Mouse (Mus musculus): ENCODE results near the gene Gm49391. TPM values are rescaled to one million over a fixed set of nuclear protein-coding genes. Genes with fewer than 3 reads are reported as not detected.

Gene Gm49391
- polyA plus RNA-seq, 1 experiment from 2014 or later: 2.0 TPM

DNA sequence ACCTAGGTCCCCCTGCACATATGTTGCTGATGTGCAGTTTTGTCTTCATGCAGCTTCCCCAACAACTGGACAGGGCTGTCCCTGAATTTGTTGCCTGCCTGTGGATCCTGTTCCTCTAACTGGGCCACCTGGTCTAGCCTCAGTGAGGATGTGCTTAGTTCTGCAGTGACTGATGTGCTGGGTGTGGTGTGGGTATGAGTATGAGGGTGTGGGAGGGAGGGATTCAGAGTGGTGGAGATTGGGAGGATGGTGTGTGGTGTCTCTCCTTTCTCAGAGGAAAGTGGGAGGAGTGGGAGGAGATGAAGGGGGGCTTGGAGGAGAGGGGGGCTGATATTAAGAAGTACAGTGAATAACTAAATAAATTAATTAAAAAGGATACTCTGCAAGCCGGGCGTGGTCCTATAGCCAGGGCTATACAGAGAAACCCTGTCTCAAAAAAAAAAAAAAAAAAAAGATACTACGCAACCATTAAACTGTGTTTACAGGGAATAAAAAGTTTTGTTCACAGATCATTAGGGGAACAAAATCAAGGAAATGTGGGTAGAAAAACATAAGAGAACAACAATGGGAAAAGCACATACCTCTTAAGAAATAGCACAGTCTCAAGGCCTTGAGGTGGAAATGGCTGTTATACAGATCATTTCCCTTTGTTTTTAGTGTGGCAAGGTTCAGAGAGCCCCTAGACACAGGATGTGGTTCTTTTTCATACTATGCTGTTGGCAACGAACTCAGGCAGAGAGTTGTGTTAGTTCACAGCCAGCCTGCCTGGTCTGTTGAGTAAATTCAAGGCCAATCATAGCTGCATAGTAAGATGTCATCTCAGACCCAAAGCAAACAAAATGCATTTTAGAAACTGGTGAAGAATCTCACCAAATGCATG is 87.9 kb downstream of the Gm49391 start:
- Histone ChIP-seq H3K4me3 (no peak overlapping the region), H3K4me2 (replicated peaks) (no peak overlapping the region), H3K4me1 (no peaks in the 10 kb centered on the region), H3K36me3 (no peaks in the 10 kb centered on the region), H3K9me3 (no peaks in the 10 kb centered on the region), H3K27ac (no peak overlapping the region), H3K27me3 (no peaks in the 10 kb centered on the region), H3K9ac (no peak overlapping the region)
- no peak for ATAC-seq (ENCODE audit: insufficient number of reproducible peaks, insufficient read depth, low FRiP score, low TSS enrichment)
- 77% methylated on average over 4 of the region's 4 CpGs for WGBS

Other genes starting within 250 kb of the Gm49391 start
- gene BC051665, start 150.2 kb downstream of the Gm49391 start, polyA plus RNA-seq (2016; fragmentation: Nextera tagmentation; extraction: Ambion mirVana): not detected in 2 replicates
- gene Ctsll3, start 133.7 kb downstream of the Gm49391 start, polyA plus RNA-seq (2016; fragmentation: Nextera tagmentation; extraction: Ambion mirVana): not detected in 2 replicates
- not detected in 2 replicates for gene 4930486L24Rik, start 72.1 kb downstream of the Gm49391 start, polyA plus RNA-seq (2016; fragmentation: Nextera tagmentation; extraction: Ambion mirVana)
- gene Gm49392, start 39.7 kb downstream of the Gm49391 start, polyA plus RNA-seq (2016; fragmentation: Nextera tagmentation; extraction: Ambion mirVana): 0.34 TPM in 1 of 2 replicates, not detected in the other
- 1.4 and 1.5 TPM in 2 replicates for gene Ctla2b, start 39.1 kb downstream of the Gm49391 start, polyA plus RNA-seq (2016; fragmentation: Nextera tagmentation; extraction: Ambion mirVana)
- gene Tpbpb, start 31.7 kb downstream of the Gm49391 start, polyA plus RNA-seq (2016; fragmentation: Nextera tagmentation; extraction: Ambion mirVana): not detected in 2 replicates
- not detected in 2 replicates for gene Gm49393, start 981 bp downstream of the Gm49391 start, polyA plus RNA-seq (2016; fragmentation: Nextera tagmentation; extraction: Ambion mirVana)
- gene Ctla2a, start 54 bp upstream of the Gm49391 start, polyA plus RNA-seq (2016; fragmentation: Nextera tagmentation; extraction: Ambion mirVana): 13.2 and 18.1 TPM in 2 replicates
- gene Tpbpa, start 5.4 kb upstream of the Gm49391 start, polyA plus RNA-seq (2016; fragmentation: Nextera tagmentation; extraction: Ambion mirVana): not detected in 2 replicates
- not detected in 2 replicates for gene Ctsj, start 69.4 kb upstream of the Gm49391 start, polyA plus RNA-seq (2016; fragmentation: Nextera tagmentation; extraction: Ambion mirVana)
- gene Ctsq, start 104.1 kb upstream of the Gm49391 start, polyA plus RNA-seq (2016; fragmentation: Nextera tagmentation; extraction: Ambion mirVana): not detected in 2 replicates
- not detected in 2 replicates for gene Ctsr, start 227.7 kb upstream of the Gm49391 start, polyA plus RNA-seq (2016; fragmentation: Nextera tagmentation; extraction: Ambion mirVana)